Mouse (Mus musculus) hindbrain, embryonic 14.5 days (tissue): ENCODE data around the gene Ralgps1. TPM values are rescaled to one million over a fixed set of nuclear protein-coding genes. Genes with fewer than 3 reads are reported as not detected.

Source experiments
- ATAC-seq: fragments of 200-750 bp; cut with Nextera tagmentation; 2 replicates; pipeline ENCODE4 v1.8.0; 2017; ENCODE audit warnings: moderate number of reproducible peaks, mild to moderate bottlenecking, moderate TSS enrichment, moderate library complexity; ENCODE audit not compliant: low FRiP score
- DNase-seq: peaks from one replicate; pipeline ENCODE4 v3.0.0-alpha.2; 2015; ENCODE audit warnings: low spot score
- H3K27ac ChIP-seq: fragments of 300-500 bp; sonication (generic); 2 replicates; pipeline ENCODE4 v1.5.1; 2014; ENCODE audit warnings: mild to moderate bottlenecking, moderate library complexity
- H3K27me3 ChIP-seq: fragments of 300-500 bp; sonication (generic); 2 replicates; pipeline ENCODE4 v1.6.1; 2014; ENCODE audit warnings: mild to moderate bottlenecking, low read length, mixed read lengths; ENCODE audit not compliant: control insufficient read depth, insufficient read depth
- H3K36me3 ChIP-seq: fragments of 300-500 bp; sonication (generic); replicated peaks from 2 replicates; pipeline ENCODE4 v1.6.1; 2014; ENCODE audit not compliant: control insufficient read depth, insufficient read depth
- H3K4me1 ChIP-seq: fragments of 300-500 bp; sonication (generic); replicated peaks from 2 replicates; pipeline ENCODE4 v1.6.1; 2014; ENCODE audit warnings: antibody characterized with exemption, low read length, mixed read lengths; ENCODE audit not compliant: control insufficient read depth, insufficient read depth
- H3K4me2 ChIP-seq: fragments of 300-500 bp; sonication (generic); replicated peaks from 2 replicates; pipeline ENCODE4 v1.6.1; 2014; ENCODE audit warnings: mild to moderate bottlenecking, moderate library complexity
- H3K4me3 ChIP-seq: fragments of 300-500 bp; sonication (generic); replicated peaks from 2 replicates; pipeline ENCODE4 v1.5.1; 2014; ENCODE audit warnings: mild to moderate bottlenecking, low read length
- H3K9ac ChIP-seq: fragments of 300-500 bp; sonication (generic); 2 replicates; pipeline ENCODE4 v1.6.1; 2014
- H3K9me3 ChIP-seq: fragments of 300-500 bp; sonication (generic); 2 replicates; pipeline ENCODE4 v1.6.1; 2016; ENCODE audit warnings: low read length; ENCODE audit not compliant: control insufficient read depth
- WGBS: fragments of 180-500 bp; shearing (Covaris S2); extraction: QIAGEN DNeasy Blood & Tissue Kit; methylation state at CpG from one replicate; pipeline ENCODE4 v1.1.7; 2014; 5-methylcytosine and 5-hydroxymethylcytosine counted together
- polyA plus RNA-seq: library from polyadenylated mRNA; unstranded; fragments of >200 nt; fragmentation: Nextera tagmentation; extraction: Ambion mirVana; gene quantifications from 2 replicates; pipeline ENCODE4 v1.2.1, GENCODE M21; 2014

The Ralgps1 gene
- polyA plus RNA-seq, 1 experiment from 2014 or later, result 57.0 TPM

DNA sequence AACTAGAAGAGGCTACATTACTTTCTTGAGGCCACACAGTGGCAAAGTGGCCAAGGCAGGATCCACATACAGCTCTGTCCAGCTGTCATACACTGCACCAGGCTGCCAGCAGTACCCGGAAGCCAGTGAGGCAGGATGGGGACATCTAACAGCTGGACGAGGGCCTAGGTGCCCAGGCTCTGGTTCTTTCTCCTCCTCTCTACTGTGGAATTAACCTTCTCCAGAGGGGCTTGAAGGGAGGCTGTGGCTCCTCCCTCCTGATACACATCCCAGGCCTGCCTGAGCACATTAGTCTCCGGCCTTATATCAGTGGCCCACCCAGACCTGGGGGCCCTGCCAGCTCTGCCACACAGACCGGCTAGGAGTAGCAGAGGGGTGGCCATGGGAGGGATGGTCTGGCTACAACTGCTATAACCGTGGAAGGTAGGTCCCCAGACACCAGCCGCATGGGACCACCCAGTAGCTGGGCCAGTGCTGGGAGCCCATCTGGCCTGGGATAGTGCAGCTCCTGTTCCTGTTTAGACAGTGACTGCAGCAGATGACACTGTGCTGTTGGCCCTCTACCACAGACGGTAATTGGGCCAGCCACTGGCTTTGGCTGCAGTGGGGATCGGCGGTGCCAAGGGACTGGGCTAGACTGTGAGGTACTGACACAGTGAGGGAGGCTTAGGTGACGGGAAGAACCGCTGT, 192.9 kb downstream of the Ralgps1 start:
- Histone ChIP-seq H3K9me3 (no peaks in the 10 kb centered on the region), H3K36me3 (peaks cover 10% of the 10 kb centered on the region), H3K9ac (no peak overlapping the region), H3K4me3 (no peak overlapping the region), H3K4me1 (peaks cover 24% of the 10 kb centered on the region), H3K27me3 (no peaks in the 10 kb centered on the region), H3K27ac (peak overlapping the region; percentile 41; the same call in 1 of the 2 replicates), H3K4me2 (no peak overlapping the region)
- no peak for DNase-seq
- WGBS, result 53% methylated on average over 11 of the region's 11 CpGs
- ATAC-seq, result peak; percentile 61; the same call in 1 of the 2 replicates

DNA sequence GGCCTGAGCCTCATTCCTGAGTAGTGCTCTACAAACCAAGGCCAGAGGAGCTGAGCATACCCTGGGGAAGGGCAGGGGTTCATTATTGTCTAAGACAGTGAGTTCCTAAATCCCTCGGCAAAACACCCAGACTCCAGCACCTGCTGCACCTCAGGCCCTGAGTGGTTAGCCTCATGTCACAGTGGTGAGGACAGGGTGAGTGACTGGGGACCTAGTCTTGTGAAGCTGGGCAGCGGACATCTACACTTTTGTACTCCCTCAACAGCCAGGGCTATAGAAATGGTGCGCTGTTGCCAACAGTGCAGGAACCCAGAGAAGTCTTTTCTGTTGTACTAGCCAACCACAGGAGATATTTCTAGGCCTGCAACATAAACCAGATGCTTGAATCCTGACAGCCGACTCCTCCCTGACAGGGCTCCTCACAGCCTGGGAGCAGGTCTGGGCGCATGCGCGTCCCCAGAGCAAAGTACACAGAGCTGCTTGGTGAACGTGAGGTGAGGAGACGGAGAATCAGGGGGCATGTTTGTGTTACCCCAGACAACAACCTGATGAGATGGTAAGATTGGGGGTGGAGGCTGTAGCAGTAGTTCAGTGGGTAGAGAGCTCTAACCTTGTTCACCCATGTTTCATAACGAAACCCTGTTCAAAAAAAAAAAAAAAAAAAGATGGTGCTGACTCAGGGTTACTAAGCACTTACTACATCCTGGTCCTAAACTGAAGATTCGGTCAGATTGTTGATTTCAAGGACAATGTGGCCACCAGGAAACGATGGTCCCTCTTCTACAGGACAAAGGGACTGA, 193.6 kb downstream of the Ralgps1 start:
- H3K36me3 ChIP-seq, result peaks cover 17% of the 10 kb centered on the region
- H3K4me1 ChIP-seq, result peaks cover 24% of the 10 kb centered on the region
- H3K9me3 ChIP-seq, result no peaks in the 10 kb centered on the region
- DNase-seq (no peak), ATAC-seq (no peak)
- no peak overlapping the region; the same call in 1 of the 2 replicates for H3K27ac ChIP-seq
- 86% methylated on average over 12 of the region's 12 CpGs for WGBS
- H3K4me2 ChIP-seq, result no peak overlapping the region
- H3K27me3 ChIP-seq, result no peaks in the 10 kb centered on the region
- no peak overlapping the region for H3K4me3 ChIP-seq
- no peak overlapping the region for H3K9ac ChIP-seq

DNA sequence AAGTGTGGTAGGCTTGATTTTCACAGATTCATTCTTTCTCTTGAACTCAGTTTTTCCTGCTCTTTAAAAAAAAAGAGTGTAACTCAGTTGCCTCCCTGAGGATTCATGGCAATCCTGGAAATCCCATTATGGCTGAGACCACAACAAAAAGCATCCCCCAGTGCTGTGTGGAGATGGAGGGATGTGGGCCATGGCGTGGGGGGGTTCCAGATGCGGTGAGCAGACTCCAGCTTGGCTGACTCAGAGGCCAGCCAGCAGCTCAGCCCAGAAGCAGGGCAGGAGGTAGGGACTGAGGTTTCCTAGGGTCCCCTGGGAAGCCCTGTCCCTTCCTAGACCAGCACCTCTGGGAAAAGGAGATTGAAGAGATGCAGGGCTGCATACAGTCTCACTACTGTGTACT, 194.4 kb downstream of the Ralgps1 start:
- Histone ChIP-seq H3K4me3 (no peak overlapping the region), H3K36me3 (peaks cover 24% of the 10 kb centered on the region), H3K4me2 (no peak overlapping the region), H3K27ac (no peak overlapping the region), H3K9me3 (no peaks in the 10 kb centered on the region), H3K4me1 (peaks cover 24% of the 10 kb centered on the region), H3K9ac (no peak overlapping the region), H3K27me3 (no peaks in the 10 kb centered on the region)
- WGBS, result 69% methylated on average over 2 of the region's 2 CpGs
- ATAC-seq (no peak), DNase-seq (no peak)

DNA sequence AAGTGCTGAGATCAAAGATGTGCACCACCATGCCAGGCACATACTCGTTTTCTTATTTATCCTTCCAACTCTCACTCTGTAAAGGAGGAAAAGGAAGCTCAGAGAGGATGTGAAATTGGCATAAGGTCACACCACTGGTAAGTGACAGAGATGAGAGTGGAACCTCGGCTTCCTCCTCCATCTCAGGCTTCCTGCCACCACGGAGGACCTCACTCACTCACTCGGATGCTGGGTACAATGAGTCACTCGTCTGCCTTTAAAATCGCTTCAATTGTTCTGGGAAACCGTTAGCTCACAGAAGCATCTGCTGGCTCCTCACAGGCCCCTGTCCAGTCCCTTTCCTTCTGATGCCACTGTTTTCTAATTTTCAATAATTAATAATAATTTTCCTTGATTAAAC, 194.8 kb downstream of the Ralgps1 start:
- Histone ChIP-seq H3K4me1 (peaks cover 24% of the 10 kb centered on the region), H3K9ac (no peak overlapping the region), H3K4me3 (no peak overlapping the region), H3K4me2 (no peak overlapping the region), H3K36me3 (peaks cover 28% of the 10 kb centered on the region), H3K9me3 (no peaks in the 10 kb centered on the region), H3K27me3 (no peaks in the 10 kb centered on the region), H3K27ac (no peak overlapping the region)
- no peak for DNase-seq
- no peak for ATAC-seq
- 43% methylated on average over 7 of the region's 7 CpGs for WGBS

DNA sequence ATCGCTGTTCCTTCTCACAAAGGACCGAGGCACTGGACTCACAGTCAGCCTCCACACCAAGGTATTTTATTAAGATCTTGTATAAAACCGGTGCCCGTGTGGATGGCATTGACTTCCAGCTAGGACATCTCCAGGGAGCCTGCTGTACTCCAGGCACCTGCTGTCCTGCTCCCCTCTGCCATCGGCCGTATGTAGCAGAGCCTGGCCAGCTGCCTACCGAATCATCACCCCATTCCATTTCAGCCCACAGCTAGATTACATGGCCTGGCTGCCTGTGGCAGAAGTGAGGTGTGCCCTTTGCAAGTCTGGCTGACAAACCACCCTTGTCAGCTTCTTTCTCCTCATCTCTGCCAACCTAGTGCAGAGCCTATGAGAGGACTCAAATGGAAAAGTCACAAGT, 197.6 kb downstream of the Ralgps1 start:
- H3K36me3 ChIP-seq, result peaks cover 40% of the 10 kb centered on the region

DNA sequence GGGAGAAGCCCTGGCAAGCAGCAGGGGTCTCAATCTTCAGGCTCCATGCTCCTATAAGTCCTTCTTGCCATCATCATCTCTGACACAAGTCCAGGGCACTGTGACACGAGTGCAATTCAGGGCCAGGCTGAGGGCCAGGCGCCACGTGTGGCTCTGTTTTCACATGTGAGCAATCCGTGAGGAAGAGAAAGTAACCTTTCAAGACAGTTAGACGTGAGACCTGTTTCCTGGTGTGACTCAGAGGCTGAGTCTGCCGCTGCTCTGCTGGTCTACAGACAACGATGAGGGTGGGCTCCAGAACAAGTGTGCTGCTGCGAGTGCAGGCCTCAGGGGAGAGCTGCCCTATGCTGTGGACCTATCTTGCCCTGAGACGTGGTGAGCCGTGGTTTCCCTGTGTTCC, 198.2 kb downstream of the Ralgps1 start:
- WGBS, result 82% methylated on average over 10 of the region's 10 CpGs
- Histone ChIP-seq H3K27ac (no peak overlapping the region), H3K36me3 (peaks cover 45% of the 10 kb centered on the region), H3K9me3 (no peaks in the 10 kb centered on the region), H3K9ac (no peak overlapping the region), H3K4me1 (peaks cover 1% of the 10 kb centered on the region; the same call in 1 of the 2 replicates), H3K4me2 (no peak overlapping the region), H3K27me3 (no peaks in the 10 kb centered on the region), H3K4me3 (no peak overlapping the region)
- DNase-seq (no peak), ATAC-seq (no peak)

More for the DNA sequence above, 197.6 kb downstream of the Ralgps1 start:
- DNase-seq, result no peak
- no peak overlapping the region for H3K9ac ChIP-seq
- no peak overlapping the region for H3K27ac ChIP-seq
- H3K4me2 ChIP-seq, result no peak overlapping the region
- no peak for ATAC-seq
- no peaks in the 10 kb centered on the region for H3K27me3 ChIP-seq
- peaks cover 7% of the 10 kb centered on the region; the same call in 1 of the 2 replicates for H3K4me1 ChIP-seq
- no peaks in the 10 kb centered on the region for H3K9me3 ChIP-seq
- 78% methylated on average over 7 of the region's 7 CpGs for WGBS
- H3K4me3 ChIP-seq, result no peak overlapping the region

DNA sequence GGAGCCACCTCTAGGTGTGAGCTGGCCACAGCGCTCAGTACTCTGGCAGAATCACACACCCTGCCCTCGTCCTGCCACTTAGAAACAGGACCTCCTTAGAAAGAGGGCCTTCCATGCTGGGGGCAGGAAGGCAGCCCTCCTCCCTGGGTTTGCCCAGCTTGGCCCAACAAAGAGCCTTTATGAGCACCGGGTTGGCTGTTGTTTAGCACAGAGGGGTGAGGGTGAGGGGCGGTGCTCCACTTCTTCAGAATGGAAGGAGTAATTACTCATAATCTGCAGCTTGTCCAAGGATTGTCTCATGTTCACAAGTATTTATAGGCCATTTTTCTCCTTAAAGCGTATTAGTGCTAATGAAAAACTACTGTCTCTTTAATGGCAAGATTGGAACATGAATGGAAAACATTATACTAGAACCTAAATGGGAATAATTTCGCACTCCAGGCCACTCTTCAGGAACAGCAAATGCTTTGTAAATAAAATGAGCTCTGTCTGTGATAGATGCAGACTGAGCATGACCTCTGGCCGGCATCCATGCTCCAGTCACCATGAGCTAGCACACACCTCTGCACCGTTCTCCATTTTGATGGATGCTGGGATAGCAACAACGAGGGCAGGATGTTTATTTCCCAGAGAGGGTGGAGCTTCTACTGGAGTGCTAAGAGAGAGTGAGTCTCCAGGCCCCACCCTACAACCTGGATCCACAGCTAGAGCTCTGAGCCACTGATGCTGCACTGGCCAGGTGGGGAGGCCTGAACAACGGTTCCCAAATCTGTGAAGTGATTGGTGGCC, 200.3 kb downstream of the Ralgps1 start:
- Histone ChIP-seq H3K4me2 (no peak overlapping the region), H3K36me3 (peaks cover 61% of the 10 kb centered on the region), H3K27me3 (no peaks in the 10 kb centered on the region), H3K4me1 (no peaks in the 10 kb centered on the region; the same call in 1 of the 2 replicates), H3K9ac (no peak overlapping the region), H3K4me3 (no peak overlapping the region), H3K9me3 (no peaks in the 10 kb centered on the region), H3K27ac (0 out of 2 replicates have a peak overlapping the region, but pooled peaks have one; percentile 14)
- ATAC-seq (no peak; the same call in 1 of the 2 replicates), DNase-seq (no peak)
- 49% methylated on average over 10 of the region's 10 CpGs for WGBS

DNA sequence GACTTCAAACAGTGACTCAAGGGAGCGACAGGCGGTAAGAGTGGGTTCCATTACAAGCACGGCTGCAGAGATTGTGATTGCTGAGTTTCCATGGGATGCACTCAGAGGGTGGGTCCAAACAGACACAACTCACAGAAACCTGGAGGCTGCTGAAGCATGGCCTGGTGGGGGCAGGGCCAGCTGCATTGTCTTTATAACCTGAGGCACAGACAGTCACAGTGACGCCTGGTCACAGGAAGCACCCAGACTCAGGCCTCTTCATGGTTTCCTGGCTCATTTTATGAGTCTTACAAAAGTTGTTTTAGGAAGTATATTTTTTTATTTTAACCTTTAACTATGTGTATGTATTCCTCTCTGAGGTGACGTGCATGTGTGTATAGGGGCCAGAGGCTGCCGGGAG, 201.8 kb downstream of the Ralgps1 start:
- H3K27me3 ChIP-seq, result no peaks in the 10 kb centered on the region
- ATAC-seq (no peak), DNase-seq (no peak)
- peaks cover 65% of the 10 kb centered on the region for H3K36me3 ChIP-seq
- H3K4me2 ChIP-seq, result no peak overlapping the region
- H3K4me1 ChIP-seq, result no peaks in the 10 kb centered on the region; the same call in 1 of the 2 replicates
- H3K9ac ChIP-seq, result no peak overlapping the region
- H3K9me3 ChIP-seq, result no peaks in the 10 kb centered on the region
- WGBS, result 83% methylated on average over 6 of the region's 6 CpGs
- H3K4me3 ChIP-seq, result no peak overlapping the region
- H3K27ac ChIP-seq, result no peak overlapping the region

DNA sequence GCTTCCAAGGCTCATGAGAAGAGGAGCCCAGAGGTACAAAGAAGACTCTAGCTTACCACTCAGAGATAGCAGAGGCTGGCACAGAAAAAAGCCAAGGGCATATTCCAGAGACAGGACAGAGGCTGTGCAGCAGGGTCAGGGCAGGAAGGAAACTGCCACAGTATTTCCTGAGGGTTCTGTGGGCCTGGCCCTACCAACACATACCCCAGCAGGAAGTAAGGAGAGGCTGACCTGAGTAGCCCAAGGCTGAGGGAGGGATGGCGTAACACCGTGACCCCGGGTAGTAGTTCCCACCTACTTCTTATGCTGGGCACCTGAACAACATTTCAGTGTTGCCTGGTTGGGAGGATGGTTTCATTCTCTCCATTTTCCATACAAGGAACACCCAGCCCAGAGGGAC, 204.2 kb downstream of the Ralgps1 start:
- no peak for ATAC-seq
- DNase-seq, result no peak
- H3K4me1 ChIP-seq, result no peaks in the 10 kb centered on the region; the same call in 1 of the 2 replicates
- no peak overlapping the region for H3K4me3 ChIP-seq
- no peaks in the 10 kb centered on the region for H3K9me3 ChIP-seq
- no peak overlapping the region for H3K9ac ChIP-seq
- peaks cover 59% of the 10 kb centered on the region for H3K36me3 ChIP-seq
- 87% methylated on average over 3 of the region's 3 CpGs for WGBS
- no peak overlapping the region for H3K4me2 ChIP-seq
- no peaks in the 10 kb centered on the region for H3K27me3 ChIP-seq
- no peak overlapping the region for H3K27ac ChIP-seq
